Mouse (Mus musculus) myocyte (in vitro differentiated cells): ENCODE measurements at regions not wholly inside any gene's neighbourhood (a gene's known extent, or its start where the extent isn't known, plus 50 kb on each side); places are given as distances from the start of the nearest gene placed in this dataset.
"Not testable (repeated sequence)": the region's sequence is repeated elsewhere in the genome, so short reads cannot be mapped to it uniquely, and the experiment has no call there.

Experiments used
- CEBPB ChIP-seq: IDR thresholded peaks from 2 replicates; pipeline ENCODE4 v1.6.1; 2011; ENCODE audit warnings: mild to moderate bottlenecking, moderate library complexity; ENCODE audit not compliant: poor library complexity, insufficient read depth, severe bottlenecking
- E2F4 ChIP-seq: IDR thresholded peaks from one replicate; pipeline ENCODE4 v1.6.1; 2011; ENCODE audit warnings: mild to moderate bottlenecking, control low read depth, moderate library complexity; ENCODE audit not compliant: insufficient read depth
- MAX ChIP-seq: IDR thresholded peaks from one replicate; pipeline ENCODE4 v1.6.1; 2011; ENCODE audit warnings: low read depth, mild to moderate bottlenecking, control low read depth
- MYOG ChIP-seq, 3 experiments: IDR thresholded peaks; one replicate each; pipeline ENCODE4 v1.6.1; 2011; ENCODE audit warnings: control low read depth in 2 of 3, low read depth in 2 of 3, mild to moderate bottlenecking in 2 of 3; ENCODE audit not compliant: insufficient read length in 2 of 3, control insufficient read depth in 1 of 3, insufficient read depth in 1 of 3
- POLR2A ChIP-seq: IDR thresholded peaks from one replicate; pipeline ENCODE4 v1.6.1; 2011; ENCODE audit warnings: low read depth, mild to moderate bottlenecking, control low read depth, moderate library complexity; ENCODE audit not compliant: insufficient read length
- POLR2AphosphoS2 ChIP-seq: IDR thresholded peaks from one replicate; pipeline ENCODE4 v1.6.1; 2011; ENCODE audit warnings: low read depth, control low read depth; ENCODE audit not compliant: insufficient read length
- REST ChIP-seq: IDR thresholded peaks from one replicate; pipeline ENCODE4 v1.6.1; 2011; ENCODE audit warnings: mild to moderate bottlenecking, control low read depth, moderate library complexity; ENCODE audit not compliant: insufficient read depth, insufficient read length
- SRF ChIP-seq: IDR thresholded peaks from one replicate; pipeline ENCODE4 v1.6.1; 2011; ENCODE audit warnings: low read depth; ENCODE audit not compliant: control insufficient read depth, insufficient read length
- TCF12 ChIP-seq: IDR thresholded peaks from one replicate; pipeline ENCODE4 v1.6.1; 2011; ENCODE audit warnings: mild to moderate bottlenecking, control low read depth; ENCODE audit not compliant: poor library complexity, insufficient read depth, severe bottlenecking
- TCF3 ChIP-seq: IDR thresholded peaks from one replicate; pipeline ENCODE4 v1.6.1; 2011; ENCODE audit warnings: low read depth, control low read depth; ENCODE audit not compliant: insufficient read length
- USF1 ChIP-seq: IDR thresholded peaks from one replicate; pipeline ENCODE4 v1.6.1; 2011; ENCODE audit warnings: low read depth, mild to moderate bottlenecking, control low read depth, moderate library complexity

DNA sequence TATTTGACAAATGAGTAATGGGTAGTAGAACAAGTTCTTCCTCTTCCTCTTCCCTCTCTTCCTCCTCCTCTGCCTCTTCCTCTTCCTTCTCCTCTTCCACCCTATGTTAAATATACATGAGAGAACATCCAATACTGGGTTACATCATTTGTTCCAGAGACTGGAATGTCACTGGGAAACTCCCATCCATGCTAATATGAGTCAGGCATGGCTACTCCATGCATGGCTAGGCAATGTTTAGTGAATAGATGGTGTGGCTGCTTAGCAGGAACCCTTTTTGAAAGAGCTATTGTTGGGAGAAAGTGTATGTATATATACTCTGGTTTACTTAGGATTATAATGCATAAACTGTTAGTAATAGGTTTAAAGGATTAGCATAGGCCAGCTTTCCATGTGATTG, 554.3 kb upstream of the Sox11 start:
- TF ChIP-seq SRF; POLR2A; MAX; USF1; MYOG (IDR thresholded peaks at IDR 0.05; ENCODE audit: control insufficient read depth in 1 of 3, insufficient read depth in 1 of 3, insufficient read length in 2 of 3, low read depth in 2 of 3); TCF12; CEBPB; POLR2AphosphoS2; TCF3; E2F4; REST: not testable (repeated sequence)
